Mouse (Mus musculus) neural tube, embryonic 12.5 days (tissue): ENCODE measurements around the gene Slc29a3. TPM values are rescaled to one million over a fixed set of nuclear protein-coding genes. Genes with fewer than 3 reads are reported as not detected.
A peak's percentile ranks its signal among the peaks of the same experiment; 100 is the strongest.
"Not testable (repeated sequence)": the region's sequence is repeated elsewhere in the genome, so short reads cannot be mapped to it uniquely, and the experiment has no call there.

ENCODE experiments used
- ATAC-seq: fragments of 200-750 bp; cut with Nextera tagmentation; 2 replicates; pipeline ENCODE4 v1.8.0; 2017; ENCODE audit warnings: low read depth, mild to moderate bottlenecking, moderate TSS enrichment, moderate library complexity; ENCODE audit not compliant: low FRiP score
- H3K27ac ChIP-seq: fragments of 300-500 bp; sonication (generic); 2 replicates; pipeline ENCODE4 v1.5.1; 2016
- H3K27me3 ChIP-seq: fragments of 300-500 bp; sonication (generic); replicated peaks from 2 replicates; pipeline ENCODE4 v1.6.1; 2016; ENCODE audit warnings: mild to moderate bottlenecking
- H3K36me3 ChIP-seq: fragments of 300-500 bp; sonication (generic); 2 replicates; pipeline ENCODE4 v1.6.1; 2016; ENCODE audit warnings: mild to moderate bottlenecking
- H3K4me1 ChIP-seq: fragments of 300-500 bp; sonication (generic); 2 replicates; pipeline ENCODE4 v1.6.1; 2016
- H3K4me2 ChIP-seq: fragments of 300-500 bp; sonication (generic); replicated peaks from 2 replicates; pipeline ENCODE4 v1.6.1; 2016; ENCODE audit warnings: mild to moderate bottlenecking
- H3K4me3 ChIP-seq: fragments of 300-500 bp; sonication (generic); 2 replicates; pipeline ENCODE4 v1.5.1; 2016
- H3K9ac ChIP-seq: fragments of 300-500 bp; sonication (generic); 2 replicates; pipeline ENCODE4 v1.6.1; 2016; ENCODE audit warnings: mild to moderate bottlenecking
- H3K9me3 ChIP-seq: fragments of 300-500 bp; sonication (generic); 2 replicates; pipeline ENCODE4 v1.6.1; 2016; ENCODE audit warnings: mild to moderate bottlenecking
- WGBS: fragments of 180-500 bp; shearing (Covaris S2); methylation state at CpG from one replicate; pipeline ENCODE4 v1.1.7; 2016; 5-methylcytosine and 5-hydroxymethylcytosine counted together
- polyA plus RNA-seq: library from polyadenylated mRNA; unstranded; fragments of >200 nt; fragmentation: Nextera tagmentation; extraction: Ambion mirVana; gene quantifications from 2 replicates; pipeline ENCODE4 v1.2.1, GENCODE M21; 2016

Slc29a3 gene
- polyA plus RNA-seq, 1 experiment from 2014 or later: 12.9 TPM

DNA sequence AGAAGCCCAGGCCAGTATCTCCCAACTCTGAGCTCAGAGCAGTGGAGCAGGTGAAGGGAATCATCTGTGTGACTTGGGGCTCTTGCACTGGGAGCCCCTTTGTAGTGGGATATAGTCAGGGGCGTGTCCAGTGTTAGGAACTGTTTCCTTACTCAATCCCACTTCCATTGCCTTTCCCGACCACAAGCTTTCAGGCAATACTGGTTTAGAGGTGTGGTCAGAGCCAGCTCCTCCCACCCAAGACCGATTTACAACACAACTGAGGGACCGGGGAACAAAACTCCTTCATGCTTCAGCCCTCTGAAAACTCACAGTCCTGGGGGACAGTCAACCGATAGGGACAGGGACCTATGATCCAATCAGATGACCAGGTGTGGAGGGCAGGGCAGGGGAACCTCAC is 32.1 kb downstream of the Slc29a3 start:
- no peaks in the 10 kb centered on the region for H3K4me1 ChIP-seq
- 74% methylated on average over 5 of the region's 5 CpGs for WGBS

DNA sequence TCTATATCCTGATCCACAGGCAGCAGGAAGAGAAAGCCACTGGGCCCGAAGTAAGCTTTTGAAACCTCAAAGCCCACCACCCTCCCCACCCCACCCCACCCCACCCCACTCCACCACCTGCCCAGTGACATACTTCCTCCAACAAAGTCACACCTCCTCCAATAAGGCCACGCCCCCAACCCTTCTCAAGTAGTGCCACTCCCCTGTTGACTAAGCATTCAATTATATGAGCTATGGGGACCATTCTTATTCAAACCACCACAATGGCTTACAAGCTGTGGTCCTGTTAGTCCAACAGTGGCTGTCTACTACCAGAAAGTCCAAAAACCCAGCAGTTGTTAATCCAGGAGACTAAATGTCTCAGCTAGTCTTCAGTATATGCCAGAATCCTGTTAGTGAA is 34.1 kb downstream of the Slc29a3 start:
- no peak for ATAC-seq
- H3K4me3 ChIP-seq: no peak overlapping the region
- H3K4me2 ChIP-seq: no peak overlapping the region
- no peak overlapping the region for H3K27ac ChIP-seq
- no peaks in the 10 kb centered on the region for H3K27me3 ChIP-seq
- H3K4me1 ChIP-seq: no peaks in the 10 kb centered on the region
- 95% methylated on average over 2 of the region's 2 CpGs for WGBS
- peaks cover 14% of the 10 kb centered on the region for H3K9me3 ChIP-seq
- no peak overlapping the region for H3K9ac ChIP-seq
- H3K36me3 ChIP-seq: peaks cover 36% of the 10 kb centered on the region

More for the DNA sequence above, 32.1 kb downstream of the Slc29a3 start:
- Histone ChIP-seq H3K27me3 (no peaks in the 10 kb centered on the region), H3K36me3 (peaks cover 30% of the 10 kb centered on the region), H3K4me3 (no peak overlapping the region), H3K9me3 (peaks cover 3% of the 10 kb centered on the region; the same call in 1 of the 2 replicates), H3K9ac (no peak overlapping the region), H3K4me2 (no peak overlapping the region), H3K27ac (no peak overlapping the region)
- no peak for ATAC-seq

DNA sequence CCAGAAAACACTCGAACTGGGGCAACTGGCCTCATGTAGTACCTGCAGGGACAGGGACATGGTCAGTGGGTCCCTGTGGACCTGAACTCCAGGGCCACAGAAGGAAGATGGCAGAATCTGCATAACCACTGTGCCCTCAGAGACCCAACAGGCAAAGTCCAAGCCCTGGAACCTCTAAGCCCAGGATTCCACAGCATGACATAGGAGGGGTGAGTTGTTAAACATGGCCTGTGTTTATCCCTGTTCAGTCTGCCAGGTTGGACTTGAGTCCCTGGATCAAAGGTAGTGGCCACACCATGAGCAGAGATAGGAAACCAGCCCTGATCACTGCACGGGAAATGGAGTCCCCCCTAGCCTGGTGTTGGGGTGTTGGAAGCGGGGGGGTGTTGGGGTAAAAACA is 36.1 kb downstream of the Slc29a3 start:
- Histone ChIP-seq H3K27ac (no peak overlapping the region), H3K27me3 (no peaks in the 10 kb centered on the region), H3K36me3 (peaks cover 38% of the 10 kb centered on the region), H3K4me3 (no peak overlapping the region), H3K4me1 (no peaks in the 10 kb centered on the region), H3K9ac (no peak overlapping the region), H3K9me3 (peaks cover 20% of the 10 kb centered on the region), H3K4me2 (no peak overlapping the region)
- no peak for ATAC-seq
- 93% methylated on average over 3 of the region's 3 CpGs for WGBS

DNA sequence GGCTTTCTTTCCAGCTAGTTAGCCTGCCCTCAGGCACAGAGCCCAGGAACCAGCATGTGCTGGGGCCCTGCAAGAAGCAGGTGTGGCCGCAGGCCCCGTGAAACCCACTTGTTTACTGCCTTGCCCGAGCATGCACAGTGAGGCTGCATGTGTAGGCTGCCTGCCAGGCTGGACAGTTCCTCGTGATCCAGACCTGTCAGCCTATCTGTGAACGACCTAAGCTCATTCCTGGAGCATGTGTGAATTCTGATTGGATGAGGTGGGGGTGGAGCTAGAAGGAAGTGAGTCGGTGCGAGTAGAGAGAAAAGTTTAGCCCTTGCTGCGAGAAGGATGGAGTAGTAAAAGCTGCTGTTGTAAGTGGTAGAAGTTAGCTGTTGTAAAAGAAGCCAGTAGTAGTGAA is 40.3 kb downstream of the Slc29a3 start:
- Histone ChIP-seq H3K36me3 (peaks cover 33% of the 10 kb centered on the region), H3K9me3 (peaks cover 20% of the 10 kb centered on the region)
- WGBS: 65% methylated on average over 8 of the region's 8 CpGs
- ATAC-seq, H3K4me3 ChIP-seq, H3K27me3 ChIP-seq, H3K27ac ChIP-seq, H3K4me2 ChIP-seq, H3K9ac ChIP-seq, H3K4me1 ChIP-seq: not testable (repeated sequence)

DNA sequence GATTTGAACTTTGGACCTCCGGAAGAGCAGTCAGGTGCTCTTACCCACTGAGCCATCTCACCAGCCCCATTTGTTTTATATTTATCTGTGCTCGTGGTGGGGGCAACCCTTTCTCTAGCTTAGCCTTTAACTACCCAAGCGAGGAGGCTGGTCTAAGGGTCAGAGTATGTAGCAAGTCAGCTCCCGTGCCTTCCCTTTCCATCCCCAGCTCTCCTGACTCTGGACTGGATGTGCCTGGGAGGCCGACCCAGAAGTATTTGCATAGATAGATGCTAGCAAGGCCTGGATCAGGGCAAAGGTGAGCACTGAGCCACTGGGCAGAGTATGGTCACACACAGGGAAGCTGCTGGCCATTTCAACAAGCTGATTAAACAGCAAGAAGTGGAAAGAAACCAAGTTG is 43.8 kb downstream of the Slc29a3 start:
- Histone ChIP-seq H3K4me3 (no peak overlapping the region), H3K4me2 (no peak overlapping the region), H3K4me1 (no peaks in the 10 kb centered on the region), H3K9ac (no peak overlapping the region), H3K9me3 (peaks cover 8% of the 10 kb centered on the region), H3K27me3 (no peaks in the 10 kb centered on the region), H3K27ac (no peak overlapping the region), H3K36me3 (peaks cover 7% of the 10 kb centered on the region)
- ATAC-seq: no peak
- WGBS: 88% methylated on average over 5 of the region's 5 CpGs

DNA sequence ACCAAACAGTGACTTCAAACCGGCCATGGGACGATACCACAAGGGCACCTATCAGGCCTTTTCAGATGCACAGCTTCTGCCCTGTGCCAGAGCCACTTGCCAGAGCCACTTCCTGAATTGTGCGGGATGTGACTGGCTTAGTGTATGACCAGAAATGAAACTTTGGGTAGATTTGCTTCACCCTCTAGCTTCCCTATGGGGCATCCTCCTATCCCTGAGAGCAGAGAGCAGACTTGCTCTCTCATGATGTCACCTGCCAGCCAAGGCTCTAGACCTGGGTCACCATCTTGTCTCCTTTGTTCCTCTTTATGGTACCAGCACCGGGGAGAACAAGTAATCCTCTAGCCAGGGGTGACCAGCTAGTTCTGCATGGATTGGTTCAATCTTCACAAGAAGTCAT is 46.3 kb downstream of the Slc29a3 start:
- Histone ChIP-seq H3K4me3 (no peak overlapping the region), H3K9me3 (no peaks in the 10 kb centered on the region), H3K36me3 (no peaks in the 10 kb centered on the region), H3K27me3 (no peaks in the 10 kb centered on the region), H3K4me2 (no peak overlapping the region), H3K9ac (no peak overlapping the region), H3K4me1 (no peaks in the 10 kb centered on the region), H3K27ac (no peak overlapping the region)
- WGBS: 89% methylated on average over 4 of the region's 4 CpGs
- ATAC-seq: no peak

DNA sequence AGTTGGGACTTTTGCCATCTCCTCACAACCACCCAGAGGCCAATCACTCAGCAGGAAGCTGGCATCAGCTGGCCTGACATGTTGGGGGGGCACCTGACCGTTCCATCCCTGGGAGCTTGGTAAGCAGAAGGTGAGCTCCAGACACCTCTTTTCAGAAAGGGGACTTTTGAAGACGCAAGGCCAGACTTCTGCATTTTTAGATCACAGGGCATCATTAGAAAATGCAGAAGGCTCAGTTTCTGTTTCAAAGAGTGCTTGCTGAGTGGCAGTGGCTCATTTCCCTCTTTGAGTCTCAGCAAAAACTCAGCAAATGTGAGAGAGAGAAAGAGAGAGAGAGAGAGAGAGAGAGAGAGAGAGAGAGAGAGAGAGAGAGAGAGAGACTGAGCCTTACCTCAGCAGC is 47.5 kb downstream of the Slc29a3 start:
- H3K36me3 ChIP-seq: no peaks in the 10 kb centered on the region
- H3K27ac ChIP-seq: no peak overlapping the region
- no peak overlapping the region for H3K4me3 ChIP-seq
- no peak overlapping the region for H3K4me2 ChIP-seq
- no peaks in the 10 kb centered on the region for H3K4me1 ChIP-seq
- no peaks in the 10 kb centered on the region for H3K9me3 ChIP-seq
- 0 out of 2 replicates have a peak, but pooled peaks cover 4% of the 10 kb centered on the region for H3K27me3 ChIP-seq
- no peak overlapping the region for H3K9ac ChIP-seq
- no peak for ATAC-seq
- 70% methylated on average over 2 of the region's 2 CpGs for WGBS

DNA sequence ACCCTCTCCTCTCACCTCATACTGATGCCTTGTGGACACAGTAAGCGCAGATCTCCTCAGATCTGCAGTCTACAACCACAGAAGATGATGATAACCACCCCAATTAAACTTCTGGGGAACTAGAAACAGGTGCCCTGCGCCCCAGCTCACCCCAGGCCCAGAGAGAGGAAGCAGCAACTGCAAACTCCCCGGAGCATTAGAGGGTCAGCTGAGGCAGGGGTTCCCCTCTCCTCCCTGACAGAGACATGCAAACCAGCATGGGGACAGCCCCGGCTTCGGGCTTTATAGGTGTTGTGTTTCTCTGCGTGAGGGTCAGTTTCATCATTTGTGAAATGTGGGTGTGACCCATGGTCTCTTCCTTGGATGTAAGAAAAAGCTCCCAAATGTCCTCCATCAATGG is 54.8 kb downstream of the Slc29a3 start:
- Histone ChIP-seq H3K27ac (no peak overlapping the region), H3K4me3 (no peak overlapping the region), H3K36me3 (no peaks in the 10 kb centered on the region), H3K4me2 (no peak overlapping the region), H3K9ac (no peak overlapping the region), H3K27me3 (0 out of 2 replicates have a peak, but pooled peaks cover 7% of the 10 kb centered on the region), H3K9me3 (no peaks in the 10 kb centered on the region), H3K4me1 (no peaks in the 10 kb centered on the region)
- no peak for ATAC-seq
- WGBS: 86% methylated on average over 6 of the region's 6 CpGs

DNA sequence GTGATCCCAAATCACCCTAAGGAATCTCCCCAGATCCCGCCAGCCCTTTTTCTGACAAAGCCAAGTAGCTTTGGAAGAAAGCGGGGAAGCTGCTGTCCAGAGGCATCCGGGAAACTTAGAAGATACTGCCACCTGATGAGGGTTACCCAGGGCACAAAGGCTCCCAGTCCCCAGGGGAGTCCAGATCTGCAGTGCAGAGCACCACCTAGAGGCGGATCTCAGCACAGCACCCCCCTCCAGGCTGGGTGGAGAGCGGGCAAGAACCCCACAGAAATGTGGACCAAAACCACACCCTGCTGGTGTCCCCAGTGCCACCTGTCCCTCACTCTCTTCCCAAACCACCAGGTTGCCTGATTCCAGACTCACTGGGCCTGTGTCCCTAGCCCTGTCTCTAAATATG is 55.6 kb downstream of the Slc29a3 start:
- 0 out of 2 replicates have a peak, but pooled peaks cover 7% of the 10 kb centered on the region for H3K27me3 ChIP-seq
- H3K9ac ChIP-seq: no peak overlapping the region
- no peaks in the 10 kb centered on the region for H3K4me1 ChIP-seq
- no peak overlapping the region for H3K4me3 ChIP-seq
- H3K36me3 ChIP-seq: no peaks in the 10 kb centered on the region
- no peaks in the 10 kb centered on the region for H3K9me3 ChIP-seq
- H3K27ac ChIP-seq: no peak overlapping the region
- 19% methylated on average over 5 of the region's 5 CpGs for WGBS
- H3K4me2 ChIP-seq: no peak overlapping the region
- no peak for ATAC-seq

DNA sequence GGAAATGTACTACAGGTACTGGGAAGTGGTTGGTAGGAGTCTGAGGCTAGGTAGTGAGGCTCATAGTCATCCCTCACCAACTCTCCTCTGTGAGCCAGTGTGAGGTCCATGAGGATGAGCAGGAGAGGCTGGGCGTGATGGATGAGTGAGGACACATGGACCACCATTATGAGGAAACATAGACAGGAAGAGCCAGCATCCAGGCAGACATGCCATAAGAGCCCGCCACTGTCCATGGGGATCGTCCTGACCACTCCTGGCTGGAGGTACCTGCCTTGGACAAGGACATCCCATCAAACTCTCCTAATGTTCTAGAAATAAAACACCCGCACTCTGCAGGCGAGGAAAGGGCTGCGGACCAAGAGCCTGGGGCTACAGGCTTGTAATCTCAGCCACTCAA is 56.2 kb downstream of the Slc29a3 start, which contains the start of gene Cdh23:
TSS of gene Cdh23 (minus strand) at position 101 of the 400 bp plus-strand sequence.
- no peak for ATAC-seq
- no peaks in the 10 kb centered on the region for H3K36me3 ChIP-seq
- H3K27ac ChIP-seq: no peak within 1 kb of the TSS
- H3K9me3 ChIP-seq: no peaks in the 10 kb centered on the region
- no peak within 1 kb of the TSS for H3K9ac ChIP-seq
- no peaks in the 10 kb centered on the region for H3K4me1 ChIP-seq
- H3K4me3 ChIP-seq: no peak within 1 kb of the TSS
- WGBS: 89% methylated on average over 6 of the region's 6 CpGs
- no peak within 1 kb of the TSS for H3K4me2 ChIP-seq
- H3K27me3 ChIP-seq: 0 out of 2 replicates have a peak, but pooled peaks cover 7% of the 10 kb centered on the region

DNA sequence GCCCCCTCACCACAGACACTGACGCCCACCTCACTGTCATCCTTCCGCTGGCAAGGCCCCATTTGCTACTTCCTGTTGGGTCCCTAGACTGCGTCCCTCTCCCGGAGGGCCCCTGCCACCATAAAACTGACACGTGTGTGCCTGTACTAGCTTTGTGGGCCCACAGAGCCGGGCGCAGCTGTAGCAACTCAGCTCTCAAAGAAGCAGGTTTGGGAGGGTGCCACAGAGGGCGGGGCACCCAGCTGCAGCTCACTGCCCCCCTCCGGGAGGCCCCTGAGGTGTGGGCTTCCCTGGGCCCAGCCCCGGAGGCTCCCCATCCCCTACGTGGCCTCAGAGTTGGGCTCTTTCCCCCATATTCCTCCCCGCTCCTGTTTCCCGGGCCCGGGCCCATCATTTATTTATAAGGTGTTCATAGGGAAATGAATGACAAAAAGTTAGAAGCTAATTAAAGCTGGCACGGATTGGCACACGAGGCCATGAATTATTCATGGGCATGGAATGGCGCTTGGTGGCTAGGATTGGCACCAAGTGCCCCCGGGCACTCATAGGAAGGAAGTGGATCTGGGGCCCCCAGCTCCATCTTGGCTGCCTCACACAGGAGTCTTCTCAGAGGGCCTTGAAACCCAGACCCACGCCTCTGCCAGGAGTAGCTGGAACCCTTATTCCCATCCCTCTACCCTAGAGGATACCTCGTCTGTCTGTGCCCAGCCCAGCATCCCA is 60.8 kb downstream of the Slc29a3 start:
- Histone ChIP-seq H3K9me3 (no peaks in the 10 kb centered on the region), H3K27me3 (peaks cover 43% of the 10 kb centered on the region), H3K4me3 (no peak overlapping the region), H3K27ac (no peak overlapping the region), H3K4me1 (peaks cover 9% of the 10 kb centered on the region), H3K9ac (no peak overlapping the region), H3K36me3 (no peaks in the 10 kb centered on the region), H3K4me2 (0 out of 2 replicates have a peak overlapping the region, but pooled peaks have one; percentile 7)
- ATAC-seq: no peak
- WGBS: 69% methylated on average over 20 of the region's 20 CpGs

DNA sequence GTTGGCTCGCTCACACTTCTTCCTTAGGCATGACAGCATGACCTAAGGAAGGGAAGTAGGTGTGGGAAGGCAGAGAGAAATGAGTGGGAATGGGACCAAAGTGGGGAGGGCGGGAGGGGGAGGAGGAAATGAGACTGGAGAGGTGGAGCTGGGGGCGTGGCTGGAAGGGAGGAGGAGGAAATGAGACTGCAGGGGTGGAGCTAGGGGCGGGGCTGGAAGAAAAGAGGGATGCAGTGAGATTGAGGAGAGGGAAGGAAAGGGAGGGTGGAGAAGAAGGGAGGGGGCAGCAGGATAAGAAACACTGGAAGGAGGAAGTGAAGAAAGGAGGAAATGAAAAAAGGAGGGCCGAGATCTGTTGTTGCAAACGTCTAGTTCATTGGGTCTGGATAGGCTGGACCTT is 61.6 kb downstream of the Slc29a3 start:
- Histone ChIP-seq H3K36me3 (no peaks in the 10 kb centered on the region), H3K27ac (no peak overlapping the region), H3K27me3 (peaks cover 51% of the 10 kb centered on the region), H3K9me3 (no peaks in the 10 kb centered on the region), H3K4me1 (peaks cover 17% of the 10 kb centered on the region), H3K9ac (no peak overlapping the region), H3K4me3 (no peak overlapping the region), H3K4me2 (no peak overlapping the region)
- 55% methylated on average over 6 of the region's 6 CpGs for WGBS
- ATAC-seq: no peak

DNA sequence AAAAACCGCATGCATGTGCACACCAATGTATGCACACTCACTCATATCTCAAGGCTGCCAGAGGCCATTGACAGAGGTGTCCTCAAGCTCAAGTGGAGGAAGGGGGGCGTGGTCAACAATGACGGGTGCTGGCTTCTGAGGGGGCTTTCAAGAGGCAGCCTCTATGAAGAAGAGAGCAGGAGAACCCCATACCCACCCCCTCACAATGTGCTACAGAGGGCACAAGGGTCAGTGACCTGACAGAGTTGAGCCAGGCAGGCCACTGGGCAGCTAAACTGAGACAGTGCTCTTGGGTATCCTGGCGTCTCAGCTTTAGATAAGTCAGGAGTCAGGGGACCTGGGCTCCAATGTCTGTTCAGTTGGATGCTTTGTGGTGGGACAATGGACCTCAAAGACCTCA is 63.2 kb downstream of the Slc29a3 start:
- Histone ChIP-seq H3K27ac (no peak overlapping the region), H3K36me3 (no peaks in the 10 kb centered on the region), H3K9me3 (no peaks in the 10 kb centered on the region), H3K4me3 (no peak overlapping the region), H3K9ac (no peak overlapping the region), H3K4me1 (peaks cover 18% of the 10 kb centered on the region), H3K4me2 (no peak overlapping the region), H3K27me3 (peaks cover 67% of the 10 kb centered on the region)
- 80% methylated on average over 4 of the region's 4 CpGs for WGBS
- no peak for ATAC-seq
